Mouse (Mus musculus) embryonic fibroblast, embryonic 13.5 days (primary cell): ENCODE data around the gene Nol11. TPM values are rescaled to one million over a fixed set of nuclear protein-coding genes. Genes with fewer than 3 reads are reported as not detected.
A peak's percentile ranks its signal among the peaks of the same experiment; 100 is the strongest.
"Not testable (repeated sequence)": the region's sequence is repeated elsewhere in the genome, so short reads cannot be mapped to it uniquely, and the experiment has no call there.

Experiments used
- H3K27ac ChIP-seq: 2 replicates; pipeline ENCODE4 v1.5.1; 2012; ENCODE audit warnings: low read length, control low read depth, inconsistent platforms; ENCODE audit not compliant: insufficient read depth
- H3K4me1 ChIP-seq: 2 replicates; pipeline ENCODE4 v1.6.1; 2011; ENCODE audit warnings: low read length; ENCODE audit not compliant: control insufficient read depth, insufficient read depth
- H3K4me3 ChIP-seq: 2 replicates; pipeline ENCODE4 v1.5.1; 2011; ENCODE audit warnings: mild to moderate bottlenecking, control low read depth, low read length; ENCODE audit not compliant: insufficient read depth
- CTCF ChIP-seq: IDR thresholded peaks from 2 replicates; pipeline ENCODE4 v1.5.1; 2011; ENCODE audit warnings: mild to moderate bottlenecking, control low read depth, low read length, moderate library complexity, borderline replicate concordance; ENCODE audit not compliant: insufficient read depth
- POLR2A ChIP-seq: IDR thresholded peaks from 2 replicates; pipeline ENCODE4 v1.6.1; 2011; ENCODE audit warnings: low read depth, mild to moderate bottlenecking, control low read depth, low read length, moderate library complexity
- polyA plus RNA-seq: library from polyadenylated mRNA; stranded (reverse); fragments of >200 nt; gene quantifications from 2 replicates; pipeline ENCODE4 v1.2.4, GENCODE M21; 2011; ENCODE audit warnings: low read depth; ENCODE audit not compliant: missing spikeins, insufficient read length

The Nol11 gene
- polyA plus RNA-seq, 1 experiment: 40.6 TPM

- no peak for TF ChIP-seq POLR2A
- TF ChIP-seq CTCF: no peak
- H3K4me3 ChIP-seq: no peak overlapping the region
- H3K27ac ChIP-seq: no peak overlapping the region
Measured at GRCm38 (mm10) chr11:107161215-107161614, 28.0 kb downstream of the Nol11 start.

DNA sequence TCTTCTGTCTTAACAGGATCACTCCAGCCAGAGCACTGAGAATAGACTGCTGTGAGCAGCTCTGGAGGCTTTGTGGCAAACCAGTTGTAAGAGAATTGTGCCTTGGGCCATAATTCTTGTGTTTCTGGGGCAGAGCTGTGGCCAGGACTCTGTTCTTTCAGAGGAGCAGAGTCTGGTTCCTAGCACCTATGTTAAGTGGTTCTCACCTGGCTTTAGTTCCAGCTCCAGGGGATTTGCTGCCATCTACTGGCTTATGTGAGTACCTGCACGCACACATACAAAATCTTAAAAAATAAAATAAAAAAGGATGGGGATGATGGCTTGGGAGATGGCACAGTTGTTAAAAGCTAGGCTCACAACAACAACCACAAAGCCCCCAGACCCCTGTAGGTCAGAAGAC lies 30.1 kb downstream of the Nol11 start:
- H3K4me3 ChIP-seq: no peak overlapping the region
- H3K27ac ChIP-seq: no peak overlapping the region
- peaks cover 9% of the 10 kb centered on the region for H3K4me1 ChIP-seq
- TF ChIP-seq CTCF: no peak
- no peak for TF ChIP-seq POLR2A

More at GRCm38 (mm10) chr11:107161215-107161614, 28.0 kb downstream of the Nol11 start:
- H3K4me1 ChIP-seq: peaks cover 9% of the 10 kb centered on the region

- H3K4me3 ChIP-seq: no peak overlapping the region
- TF ChIP-seq POLR2A: peak; percentile 20; the same call in 1 of the 2 replicates
- no peak for TF ChIP-seq CTCF
- peaks cover 9% of the 10 kb centered on the region for H3K4me1 ChIP-seq
- H3K27ac ChIP-seq: peak overlapping the region; percentile 94
Measured at GRCm38 (mm10) chr11:107156977-107157642, 32.1 kb downstream of the Nol11 start.

DNA sequence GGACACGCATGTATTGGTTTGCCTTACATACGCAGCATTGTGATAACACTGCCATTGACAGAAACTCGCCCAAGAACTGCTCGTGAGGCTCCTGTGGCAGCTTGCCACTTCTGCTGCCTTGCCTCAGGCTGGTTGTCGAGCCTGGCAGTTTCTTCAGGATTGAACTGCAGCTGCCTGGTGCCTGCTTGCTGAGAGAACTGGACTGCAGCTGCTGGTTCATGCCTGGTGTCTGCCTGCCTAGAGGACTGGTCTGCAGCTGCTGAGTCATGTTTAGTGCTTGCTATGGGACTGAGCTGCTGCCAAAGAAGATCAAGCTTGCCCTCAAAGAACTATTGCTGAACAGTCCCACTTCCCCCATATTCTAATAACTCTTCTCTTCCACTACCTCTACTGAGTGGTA lies 33.9 kb downstream of the Nol11 start:
- Histone ChIP-seq H3K4me1 (peaks cover 9% of the 10 kb centered on the region), H3K27ac (no peak overlapping the region), H3K4me3 (no peak overlapping the region)
- no peak for TF ChIP-seq CTCF
- no peak for TF ChIP-seq POLR2A

DNA sequence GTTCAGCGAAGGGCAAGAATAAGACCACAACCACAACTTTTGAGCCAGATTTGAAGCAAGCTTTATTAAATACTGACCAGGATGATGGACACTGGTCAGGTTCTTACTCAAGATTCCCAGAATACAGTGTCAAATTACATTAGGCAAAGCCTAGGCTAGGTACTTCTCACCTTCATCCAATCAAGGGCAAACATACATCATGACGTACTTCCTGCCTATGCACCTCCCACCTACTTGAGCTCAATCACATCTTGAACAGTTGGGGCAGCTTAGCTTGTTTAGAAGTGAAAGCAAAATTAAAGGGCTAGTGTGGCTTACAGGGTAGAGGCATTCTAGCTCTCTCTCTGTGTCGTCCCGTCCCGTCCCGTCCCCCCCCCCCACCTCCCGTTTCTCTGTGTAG lies 34.8 kb downstream of the Nol11 start:
- Histone ChIP-seq H3K4me1 (peaks cover 13% of the 10 kb centered on the region), H3K4me3 (no peak overlapping the region), H3K27ac (no peak overlapping the region)
- TF ChIP-seq POLR2A: no peak
- TF ChIP-seq CTCF: no peak

GRCm38 (mm10) chr11:107153645-107154044 lies 35.5 kb downstream of the Nol11 start:
- TF ChIP-seq POLR2A: no peak
- no peak for TF ChIP-seq CTCF
- Histone ChIP-seq H3K27ac (no peak overlapping the region), H3K4me1 (peaks cover 17% of the 10 kb centered on the region), H3K4me3 (no peak overlapping the region)

DNA sequence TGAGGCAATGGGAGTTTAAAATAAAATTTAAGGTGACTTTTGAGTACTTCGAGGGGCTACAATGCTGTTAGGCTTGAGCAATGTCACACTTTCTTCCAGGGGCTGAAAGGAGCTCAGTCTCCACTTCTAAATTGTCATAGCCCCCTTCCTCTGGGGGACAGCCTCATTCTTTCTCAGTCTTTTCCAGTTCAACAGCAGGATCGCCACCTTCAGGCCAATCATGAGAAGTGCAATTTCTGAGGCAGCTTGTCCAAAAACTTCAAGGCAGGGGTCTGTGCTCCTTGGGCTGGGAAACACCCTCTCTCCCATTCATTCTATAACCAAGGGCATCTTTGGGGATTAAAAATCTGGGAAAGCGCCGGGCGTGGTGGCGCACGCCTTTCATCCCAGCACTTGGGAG lies 37.4 kb downstream of the Nol11 start:
- H3K4me1 ChIP-seq: peaks cover 14% of the 10 kb centered on the region
- TF ChIP-seq POLR2A (no peak), CTCF (0 out of 2 replicates have a peak, but pooled peaks have one; percentile 3)
- no peak overlapping the region for H3K27ac ChIP-seq
- H3K4me3 ChIP-seq: no peak overlapping the region

GRCm38 (mm10) chr11:107143956-107144355 lies 45.2 kb downstream of the Nol11 start:
- H3K4me1 ChIP-seq: not testable (repeated sequence)

DNA sequence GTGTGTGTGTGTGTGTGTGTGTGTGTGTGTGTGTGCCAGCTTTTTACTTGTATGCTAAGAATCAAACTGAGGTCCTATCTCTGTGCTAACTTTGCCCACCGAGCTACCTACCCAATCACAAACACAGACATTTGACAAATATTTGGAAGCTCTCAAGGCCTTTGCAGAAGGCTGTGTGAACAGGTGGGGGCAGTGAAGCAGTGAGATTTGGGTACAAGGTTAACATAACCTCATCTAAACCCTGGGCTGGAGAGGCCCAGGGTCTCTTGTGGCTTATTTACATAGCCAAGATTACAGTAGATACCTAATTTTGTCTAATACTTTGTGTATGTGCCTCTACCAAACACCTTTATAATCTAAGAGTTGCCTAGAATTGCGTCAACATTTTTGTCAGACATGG lies 46.8 kb downstream of the Nol11 start:
- Histone ChIP-seq H3K4me3 (no peak overlapping the region), H3K27ac (no peak overlapping the region), H3K4me1 (no peaks in the 10 kb centered on the region)
- TF ChIP-seq POLR2A: no peak
- no peak for TF ChIP-seq CTCF

More at GRCm38 (mm10) chr11:107143956-107144355, 45.2 kb downstream of the Nol11 start:
- not testable (repeated sequence) for H3K27ac ChIP-seq, H3K4me3 ChIP-seq

DNA sequence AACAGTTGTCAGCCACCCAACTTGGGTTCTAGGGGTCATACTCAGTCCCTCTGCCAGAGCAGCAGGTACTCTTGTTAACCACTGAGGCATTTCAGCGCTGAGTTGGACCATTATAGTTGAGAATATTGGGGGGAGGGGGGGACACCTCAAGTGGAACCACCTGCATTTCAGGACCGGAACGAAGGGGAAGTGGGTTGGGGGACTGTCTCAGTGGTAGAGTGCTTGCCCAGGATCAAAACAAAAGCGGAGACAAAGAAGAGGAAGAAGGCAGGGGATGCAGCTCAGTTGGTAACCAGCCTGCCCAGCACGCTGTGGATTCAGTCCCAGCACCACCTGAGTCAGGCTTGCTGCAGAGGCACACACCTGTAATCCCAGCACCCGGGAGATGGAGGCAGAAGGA lies 48.4 kb downstream of the Nol11 start:
- Histone ChIP-seq H3K27ac (no peak overlapping the region), H3K4me3 (no peak overlapping the region), H3K4me1 (no peaks in the 10 kb centered on the region)
- TF ChIP-seq POLR2A (no peak), CTCF (no peak)
